Mouse (Mus musculus): ENCODE results near the gene Rnf34. TPM values are rescaled to one million over a fixed set of nuclear protein-coding genes. Genes with fewer than 3 reads are reported as not detected.

Gene Rnf34
- polyA plus RNA-seq, 1 experiment from 2014 or later, result 37.1 TPM

DNA sequence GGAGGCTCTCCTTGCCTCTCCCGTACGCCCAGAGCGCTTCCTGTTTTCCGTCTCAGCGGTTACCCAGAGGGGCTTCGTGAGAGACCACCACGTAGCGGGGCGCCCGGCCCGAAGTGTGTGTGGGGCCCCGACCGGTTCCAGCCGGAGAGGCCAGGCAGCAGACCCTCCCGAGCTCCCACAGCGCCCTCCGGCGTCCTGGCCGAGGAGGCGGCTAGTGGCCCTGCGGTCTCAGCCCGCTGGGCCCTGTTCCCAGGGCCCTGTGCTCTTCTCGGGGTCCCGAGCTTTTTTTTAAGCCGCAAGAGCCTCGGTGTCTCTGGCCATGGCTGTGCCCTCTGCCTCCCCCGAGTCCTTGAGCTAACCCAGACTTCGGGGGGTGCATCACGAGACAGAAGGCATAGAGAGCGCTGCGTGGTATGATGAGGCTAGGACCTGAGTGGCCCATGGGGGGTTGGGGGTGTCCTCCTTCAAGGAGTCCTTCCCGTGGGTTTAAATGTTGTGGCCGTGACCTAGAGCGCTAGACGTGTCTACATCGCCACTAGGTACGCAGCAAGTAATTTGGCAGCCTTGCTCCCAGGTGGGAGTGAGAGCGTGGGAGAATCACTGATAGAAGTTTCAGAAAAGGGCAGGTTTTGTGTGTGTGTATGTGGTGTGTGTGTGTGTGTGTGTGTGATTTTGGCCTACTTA is 613 bp downstream of the Rnf34 start:
- WGBS, result under 1% methylated on average over 26 of the region's 38 CpGs
- no peak for DNase-seq (ENCODE audit: low spot score)
- H3K27ac ChIP-seq (replicated peaks; ENCODE audit: low read depth, low read length), result peak overlapping the region; percentile 91

DNA sequence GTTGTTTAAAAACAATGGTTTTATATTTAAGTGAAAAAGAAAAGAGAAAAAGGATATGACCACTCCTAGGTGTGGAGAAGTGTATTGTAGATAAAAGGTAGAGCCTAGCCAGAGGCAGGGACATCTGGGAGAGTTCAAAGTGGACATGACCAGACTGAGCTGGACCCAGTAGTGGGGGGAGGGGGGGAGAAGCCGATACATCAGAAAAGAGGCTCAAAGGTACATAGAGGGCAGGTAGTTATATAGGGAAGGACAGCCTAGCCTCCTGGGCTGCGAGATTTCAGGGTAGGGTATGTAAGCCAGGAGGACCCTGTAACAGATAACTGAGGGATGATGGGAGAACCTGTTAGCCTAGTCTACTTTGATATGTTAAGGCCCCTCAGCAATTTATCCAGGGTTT is 2.8 kb downstream of the Rnf34 start:
- H3K27ac ChIP-seq (replicated peaks; ENCODE audit: low read depth, low read length), result no peak overlapping the region
- H3K27me3 ChIP-seq (replicated peaks; ENCODE audit: control insufficient read depth, insufficient read depth, low read length), result no peaks in the 10 kb centered on the region
- H3K4me3 ChIP-seq (ENCODE audit: low read depth, low read length), result no peak overlapping the region
- 81% methylated on average over 2 of the region's 2 CpGs for WGBS
- DNase-seq (ENCODE audit: low spot score) (no peak), ATAC-seq (ENCODE audit: low read depth) (no peak)
- 0 out of 2 replicates have a peak, but pooled peaks cover 12% of the 10 kb centered on the region for H3K36me3 ChIP-seq (ENCODE audit: control insufficient read depth, insufficient read depth, low read length)
- H3K9ac ChIP-seq (ENCODE audit: low read depth, low read length), result no peak overlapping the region
- H3K4me2 ChIP-seq (ENCODE audit: low read depth, low read length), result no peak overlapping the region
- H3K4me1 ChIP-seq (ENCODE audit: control insufficient read depth, insufficient read depth, low read length), result peaks cover 11% of the 10 kb centered on the region; the same call in 1 of the 2 replicates
- H3K9me3 ChIP-seq (ENCODE audit: control insufficient read depth, low read length), result no peaks in the 10 kb centered on the region

More for the DNA sequence above, 613 bp downstream of the Rnf34 start:
- Histone ChIP-seq H3K4me2 (ENCODE audit: low read depth, low read length) (peak overlapping the region; percentile 68), H3K9ac (ENCODE audit: low read depth, low read length) (peak overlapping the region; percentile 95), H3K9me3 (ENCODE audit: control insufficient read depth, low read length) (no peaks in the 10 kb centered on the region), H3K36me3 (ENCODE audit: control insufficient read depth, insufficient read depth, low read length) (0 out of 2 replicates have a peak, but pooled peaks cover 5% of the 10 kb centered on the region), H3K4me1 (ENCODE audit: control insufficient read depth, insufficient read depth, low read length) (peaks cover 11% of the 10 kb centered on the region; the same call in 1 of the 2 replicates), H3K27me3 (replicated peaks; ENCODE audit: control insufficient read depth, insufficient read depth, low read length) (no peaks in the 10 kb centered on the region), H3K4me3 (ENCODE audit: low read depth, low read length) (peak overlapping the region; percentile 87)
- peak; percentile 84 for ATAC-seq (ENCODE audit: low read depth)

DNA sequence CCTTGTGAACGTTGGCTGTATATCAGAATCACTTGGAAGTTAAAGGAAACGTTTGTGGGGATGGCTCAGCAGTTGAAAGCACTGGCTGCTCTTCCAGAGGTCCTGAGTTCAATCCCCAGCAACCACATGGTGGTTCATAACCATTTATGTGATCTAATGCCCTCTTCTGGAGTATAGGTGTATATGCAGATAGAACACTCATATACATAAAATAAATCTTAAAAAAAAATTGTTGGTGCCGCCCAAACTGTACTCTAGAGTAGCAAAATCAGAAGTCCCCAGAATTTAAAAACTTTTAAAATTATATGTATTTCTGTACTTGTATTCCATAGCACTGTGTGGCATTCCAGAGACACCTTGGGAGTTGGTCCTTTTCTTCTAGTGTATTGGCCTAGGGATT is 6.0 kb downstream of the Rnf34 start:
- Histone ChIP-seq H3K4me2 (ENCODE audit: low read depth, low read length) (no peak overlapping the region), H3K9ac (ENCODE audit: low read depth, low read length) (no peak overlapping the region), H3K36me3 (ENCODE audit: control insufficient read depth, insufficient read depth, low read length) (0 out of 2 replicates have a peak, but pooled peaks cover 15% of the 10 kb centered on the region), H3K27ac (replicated peaks; ENCODE audit: low read depth, low read length) (no peak overlapping the region), H3K4me1 (ENCODE audit: control insufficient read depth, insufficient read depth, low read length) (peaks cover 9% of the 10 kb centered on the region; the same call in 1 of the 2 replicates), H3K27me3 (replicated peaks; ENCODE audit: control insufficient read depth, insufficient read depth, low read length) (no peaks in the 10 kb centered on the region), H3K4me3 (ENCODE audit: low read depth, low read length) (no peak overlapping the region), H3K9me3 (ENCODE audit: control insufficient read depth, low read length) (no peaks in the 10 kb centered on the region)
- WGBS, result 80% methylated on average over 3 of the region's 3 CpGs
- DNase-seq (ENCODE audit: low spot score), result no peak
- ATAC-seq (ENCODE audit: low read depth), result no peak

DNA sequence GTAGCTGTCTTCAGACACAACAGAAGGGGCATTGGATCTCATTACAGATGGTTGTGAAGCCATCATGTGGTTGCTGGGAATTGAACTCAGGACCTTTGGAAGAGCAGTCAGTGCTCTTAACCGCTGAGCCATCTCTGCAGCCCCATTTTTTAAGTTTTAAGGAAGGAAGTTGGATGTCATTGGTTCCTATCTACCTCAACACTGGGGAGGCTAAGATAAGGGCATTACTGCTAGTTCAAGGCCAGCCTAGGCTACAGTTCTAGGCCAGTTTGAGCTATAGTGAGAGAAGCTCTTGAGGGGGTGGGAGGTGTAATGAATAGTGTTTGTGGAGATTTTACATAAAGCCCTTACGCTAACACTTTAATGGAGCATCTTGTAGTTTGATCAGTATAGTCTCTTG is 13.2 kb downstream of the Rnf34 start:
- Histone ChIP-seq H3K4me1 (ENCODE audit: control insufficient read depth, insufficient read depth, low read length) (no peaks in the 10 kb centered on the region), H3K36me3 (ENCODE audit: control insufficient read depth, insufficient read depth, low read length) (peaks cover 62% of the 10 kb centered on the region), H3K9ac (ENCODE audit: low read depth, low read length) (no peak overlapping the region), H3K27me3 (replicated peaks; ENCODE audit: control insufficient read depth, insufficient read depth, low read length) (no peaks in the 10 kb centered on the region), H3K4me3 (ENCODE audit: low read depth, low read length) (no peak overlapping the region), H3K27ac (replicated peaks; ENCODE audit: low read depth, low read length) (no peak overlapping the region), H3K9me3 (ENCODE audit: control insufficient read depth, low read length) (no peaks in the 10 kb centered on the region), H3K4me2 (ENCODE audit: low read depth, low read length) (no peak overlapping the region)
- 93% methylated on average over 2 of the region's 2 CpGs for WGBS
- DNase-seq (ENCODE audit: low spot score) (no peak), ATAC-seq (ENCODE audit: low read depth) (no peak)

DNA sequence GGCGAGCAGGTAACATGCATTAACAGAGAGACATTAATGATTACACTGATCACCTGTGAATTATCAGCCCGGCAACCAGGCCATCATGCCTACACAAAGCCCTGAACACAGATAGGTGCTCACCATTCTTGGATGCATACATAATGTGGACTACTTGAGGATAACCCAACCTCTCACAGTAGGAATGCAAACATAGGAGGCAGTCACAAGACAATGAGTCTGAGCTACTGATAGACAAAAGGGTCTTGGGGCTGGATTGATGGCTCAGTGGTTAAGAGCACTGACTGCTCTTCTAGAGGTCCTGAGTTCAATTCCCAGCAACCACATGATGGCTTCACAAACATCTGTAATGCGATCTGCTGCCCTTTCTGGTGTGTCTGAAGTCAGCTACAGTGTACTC is 22.8 kb downstream of the Rnf34 start:
- Histone ChIP-seq H3K27ac (replicated peaks; ENCODE audit: low read depth, low read length) (no peak overlapping the region), H3K36me3 (ENCODE audit: control insufficient read depth, insufficient read depth, low read length) (peaks cover 76% of the 10 kb centered on the region), H3K27me3 (replicated peaks; ENCODE audit: control insufficient read depth, insufficient read depth, low read length) (no peaks in the 10 kb centered on the region), H3K9me3 (ENCODE audit: control insufficient read depth, low read length) (no peaks in the 10 kb centered on the region), H3K9ac (ENCODE audit: low read depth, low read length) (no peak overlapping the region), H3K4me3 (ENCODE audit: low read depth, low read length) (no peak overlapping the region), H3K4me2 (ENCODE audit: low read depth, low read length) (no peak overlapping the region), H3K4me1 (ENCODE audit: control insufficient read depth, insufficient read depth, low read length) (no peaks in the 10 kb centered on the region)
- 88% methylated on average over 3 of the region's 3 CpGs for WGBS
- DNase-seq (ENCODE audit: low spot score), result no peak
- ATAC-seq (ENCODE audit: low read depth), result no peak

DNA sequence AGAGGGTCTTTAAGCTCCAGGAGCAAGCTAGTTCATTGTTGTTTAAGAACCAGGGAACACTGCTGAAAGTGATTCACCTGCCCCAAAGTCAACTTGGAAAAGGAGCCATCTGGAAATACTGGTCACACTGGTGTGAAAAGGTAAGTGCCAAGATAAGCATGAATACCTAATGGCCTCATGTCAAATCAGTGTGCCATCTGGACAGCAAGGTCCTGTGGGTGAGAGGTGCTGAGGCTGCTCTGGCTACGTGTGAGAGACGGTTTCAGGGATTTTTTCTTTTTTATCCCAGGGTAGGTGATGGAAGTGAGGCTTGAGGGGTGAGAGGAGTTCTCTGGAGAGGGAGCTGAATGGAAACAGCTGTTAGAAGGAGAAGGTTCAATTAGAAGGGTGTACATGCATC is 23.7 kb downstream of the Rnf34 start:
- ATAC-seq (ENCODE audit: low read depth), result no peak
- H3K27me3 ChIP-seq (replicated peaks; ENCODE audit: control insufficient read depth, insufficient read depth, low read length), result no peaks in the 10 kb centered on the region
- H3K9me3 ChIP-seq (ENCODE audit: control insufficient read depth, low read length), result no peaks in the 10 kb centered on the region
- H3K4me1 ChIP-seq (ENCODE audit: control insufficient read depth, insufficient read depth, low read length), result no peaks in the 10 kb centered on the region
- H3K27ac ChIP-seq (replicated peaks; ENCODE audit: low read depth, low read length), result no peak overlapping the region
- no peak for DNase-seq (ENCODE audit: low spot score)
- 73% methylated on average over 2 of the region's 2 CpGs for WGBS
- no peak overlapping the region for H3K4me2 ChIP-seq (ENCODE audit: low read depth, low read length)
- no peak overlapping the region for H3K4me3 ChIP-seq (ENCODE audit: low read depth, low read length)
- peaks cover 76% of the 10 kb centered on the region for H3K36me3 ChIP-seq (ENCODE audit: control insufficient read depth, insufficient read depth, low read length)
- H3K9ac ChIP-seq (ENCODE audit: low read depth, low read length), result no peak overlapping the region

DNA sequence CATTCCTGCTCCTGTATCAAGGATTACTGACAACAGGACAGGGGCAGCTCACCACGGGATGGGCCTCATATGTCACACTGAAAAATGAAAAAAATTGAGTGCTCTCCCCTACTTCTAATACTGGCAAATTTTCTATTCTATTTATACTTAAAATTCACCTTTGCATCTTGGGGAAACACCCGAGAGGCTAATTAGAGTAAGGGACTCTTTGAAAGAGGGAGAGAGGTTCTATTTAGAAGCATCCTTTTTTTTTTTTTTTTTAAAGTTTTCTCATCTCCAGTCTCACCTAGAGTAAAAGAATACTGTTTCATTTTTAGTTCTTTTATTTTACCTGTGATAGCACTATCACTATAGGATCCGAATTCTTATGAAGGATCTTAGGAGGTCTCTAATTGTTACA is 24.5 kb downstream of the Rnf34 start:
- Histone ChIP-seq H3K4me3 (ENCODE audit: low read depth, low read length) (no peak overlapping the region), H3K9ac (ENCODE audit: low read depth, low read length) (no peak overlapping the region), H3K4me1 (ENCODE audit: control insufficient read depth, insufficient read depth, low read length) (no peaks in the 10 kb centered on the region), H3K4me2 (ENCODE audit: low read depth, low read length) (no peak overlapping the region), H3K36me3 (ENCODE audit: control insufficient read depth, insufficient read depth, low read length) (peaks cover 76% of the 10 kb centered on the region), H3K9me3 (ENCODE audit: control insufficient read depth, low read length) (no peaks in the 10 kb centered on the region), H3K27me3 (replicated peaks; ENCODE audit: control insufficient read depth, insufficient read depth, low read length) (no peaks in the 10 kb centered on the region), H3K27ac (replicated peaks; ENCODE audit: low read depth, low read length) (no peak overlapping the region)
- 85% methylated on average over 3 of the region's 3 CpGs for WGBS
- DNase-seq (ENCODE audit: low spot score), result no peak
- ATAC-seq (ENCODE audit: low read depth), result no peak

DNA sequence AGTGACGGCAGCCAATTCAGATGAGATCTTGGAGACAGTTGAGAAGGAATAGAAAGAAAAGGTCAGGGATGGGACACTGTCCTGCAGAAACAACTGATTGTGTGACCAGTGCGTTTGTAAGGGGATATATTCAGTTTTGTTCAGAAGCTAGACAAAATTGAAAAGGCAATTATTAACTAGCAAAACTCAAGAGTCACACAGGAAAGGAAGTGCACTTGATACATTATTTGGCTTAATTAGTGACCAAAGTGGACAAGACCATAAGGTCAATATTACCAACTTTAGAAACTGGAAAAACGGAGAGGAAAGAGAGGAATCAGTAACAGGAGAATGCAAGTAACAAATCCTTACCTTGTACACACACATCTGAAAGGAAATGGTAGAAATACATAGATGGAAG is 26.8 kb downstream of the Rnf34 start:
- H3K4me2 ChIP-seq (ENCODE audit: low read depth, low read length), result no peak overlapping the region
- no peaks in the 10 kb centered on the region for H3K27me3 ChIP-seq (replicated peaks; ENCODE audit: control insufficient read depth, insufficient read depth, low read length)
- no peak for ATAC-seq (ENCODE audit: low read depth)
- peaks cover 82% of the 10 kb centered on the region for H3K36me3 ChIP-seq (ENCODE audit: control insufficient read depth, insufficient read depth, low read length)
- no peaks in the 10 kb centered on the region for H3K9me3 ChIP-seq (ENCODE audit: control insufficient read depth, low read length)
- no peak for DNase-seq (ENCODE audit: low spot score)
- H3K27ac ChIP-seq (replicated peaks; ENCODE audit: low read depth, low read length), result no peak overlapping the region
- H3K4me3 ChIP-seq (ENCODE audit: low read depth, low read length), result no peak overlapping the region
- H3K4me1 ChIP-seq (ENCODE audit: control insufficient read depth, insufficient read depth, low read length), result no peaks in the 10 kb centered on the region
- 81% methylated on average over 3 of the region's 3 CpGs for WGBS
- H3K9ac ChIP-seq (ENCODE audit: low read depth, low read length), result no peak overlapping the region

Measured in embryonic facial prominence, embryonic 14.5 days (tissue).